Mouse (Mus musculus) left cerebral cortex, postnatal 25 days (tissue): ENCODE measurements around the gene Gm6657. TPM values are rescaled to one million over a fixed set of nuclear protein-coding genes. Genes with fewer than 3 reads are reported as not detected.

Experiments
- DNase-seq, 2 experiments: peaks; one replicate each; pipeline ENCODE4 v3.0.0; 2022; ENCODE audit warnings: low spot score in 2 of 2, mixed read lengths in 1 of 2
- intact Hi-C: fragments of 180-260 bp; cut with DNase I; formaldehyde crosslinking; loops from one replicate; pipeline ENCODE4 v1.15.1; 2025
- total RNA-seq, 2 experiments: library from RNA; stranded (reverse); gene quantifications; 2 replicates each; pipeline ENCODE4 v1.2.3; 2021

Gm6657 gene
- total RNA-seq: not detected

DNA sequence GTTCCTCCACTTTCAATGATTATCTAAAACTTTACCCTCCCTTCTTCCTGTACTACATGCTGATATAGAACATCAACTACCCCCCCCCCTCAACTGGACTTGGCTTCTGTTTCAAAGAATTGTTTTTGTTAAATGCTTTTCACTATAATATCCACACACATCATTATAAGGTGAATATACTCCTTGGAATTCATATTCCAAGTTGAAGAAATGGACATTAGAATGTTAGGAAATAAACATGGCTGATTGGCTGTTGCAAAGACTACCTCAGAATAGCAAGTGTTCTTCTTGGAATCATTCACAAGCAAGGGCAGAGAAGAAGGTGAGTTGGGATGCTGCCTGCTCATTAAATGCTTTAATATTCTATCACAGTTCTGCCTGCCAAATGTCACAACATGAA lies at the start of gene Gm6657:
Gene Gm6657 (plus strand): TSS at position 301 of the 400 bp plus-strand sequence.
- no peak for DNase-seq
- intact Hi-C loops: no loop called here

DNA sequence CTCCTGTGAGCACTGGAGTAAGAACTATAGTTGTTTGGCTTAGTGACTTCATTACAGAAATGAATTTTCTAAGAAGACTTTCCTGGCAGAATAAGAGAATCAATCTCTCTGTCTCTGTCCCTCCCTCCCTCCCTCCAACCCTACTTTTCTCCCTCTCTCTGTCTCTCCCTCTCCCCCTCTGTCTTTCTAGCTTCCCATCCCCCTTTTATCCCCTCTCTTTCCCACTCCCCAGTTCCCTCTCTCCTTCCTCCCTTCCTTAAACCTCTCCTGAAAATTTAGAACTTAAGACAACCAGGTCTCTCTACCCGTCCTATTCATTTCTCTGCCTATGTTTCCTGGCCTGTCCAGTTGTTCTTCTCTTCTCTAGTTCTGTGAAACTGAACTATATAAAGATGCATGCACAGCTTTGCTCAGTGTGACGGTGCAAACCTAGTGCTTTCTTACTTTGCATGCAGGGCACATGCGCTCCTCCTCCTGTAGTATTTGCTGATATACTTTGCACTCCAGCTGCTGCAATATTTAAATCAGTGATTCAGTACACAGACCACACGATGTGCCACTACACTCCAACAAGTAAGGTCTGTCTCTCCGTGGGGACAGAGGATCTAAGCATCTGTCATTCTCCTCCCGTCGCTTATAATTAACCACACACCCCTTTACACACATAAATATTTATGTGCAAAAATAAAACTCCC lies 40.6 kb upstream of the Gm6657 start:
- intact Hi-C loops: no loop called here
- DNase-seq: peak; percentile 6 to 43

- intact Hi-C loops: no loop called here
- DNase-seq: no peak
Observed at GRCm38 (mm10) chr12:78170178-78170577, 23.9 kb upstream of the Gm6657 start.

DNA sequence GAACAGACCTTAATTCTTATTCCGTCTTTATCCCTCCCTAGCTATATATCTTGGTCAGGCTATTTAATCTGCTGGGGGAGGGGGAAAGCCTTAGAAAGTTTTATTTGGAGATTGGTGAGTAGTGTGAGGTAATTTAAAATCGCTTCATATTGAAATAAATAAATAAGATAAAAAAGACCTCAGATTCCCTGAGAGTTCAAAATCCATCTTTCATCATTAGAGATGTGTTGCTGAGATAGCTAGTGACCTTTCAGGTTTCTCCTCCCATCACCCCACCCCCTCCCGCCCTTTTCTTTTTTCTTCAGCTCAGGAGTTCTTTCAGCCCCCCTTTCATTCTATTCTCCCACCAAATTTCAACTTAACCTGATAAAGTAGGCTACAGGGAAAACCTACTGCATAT lies 20.1 kb upstream of the Gm6657 start:
- intact Hi-C loops: no loop called here
- DNase-seq: no peak

GRCm38 (mm10) chr12:78174671-78175070 lies 19.4 kb upstream of the Gm6657 start:
- intact Hi-C loops: no loop called here

DNA sequence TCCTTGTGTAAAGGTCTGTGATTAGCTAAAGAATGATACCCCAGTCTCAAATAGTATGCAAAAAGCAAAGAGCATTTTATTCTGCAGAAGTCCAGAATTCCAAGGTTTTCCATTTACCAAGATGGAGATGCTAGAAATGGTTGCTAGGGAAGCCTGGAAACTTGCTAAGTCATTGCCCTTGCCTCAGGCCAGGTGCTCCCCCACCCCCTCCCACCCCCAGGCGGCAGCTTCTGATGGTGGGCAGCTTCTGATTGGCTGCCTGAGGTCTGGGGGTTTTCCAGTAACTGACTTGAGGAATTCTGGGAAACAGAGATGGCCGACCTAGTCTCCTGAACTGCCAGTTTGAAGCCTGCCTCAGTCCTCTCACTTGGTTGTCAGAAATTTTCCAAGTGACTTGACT lies 12.6 kb upstream of the Gm6657 start:
- intact Hi-C loops: no loop called here
- DNase-seq: no peak

More at GRCm38 (mm10) chr12:78174671-78175070, 19.4 kb upstream of the Gm6657 start:
- DNase-seq: no peak

DNA sequence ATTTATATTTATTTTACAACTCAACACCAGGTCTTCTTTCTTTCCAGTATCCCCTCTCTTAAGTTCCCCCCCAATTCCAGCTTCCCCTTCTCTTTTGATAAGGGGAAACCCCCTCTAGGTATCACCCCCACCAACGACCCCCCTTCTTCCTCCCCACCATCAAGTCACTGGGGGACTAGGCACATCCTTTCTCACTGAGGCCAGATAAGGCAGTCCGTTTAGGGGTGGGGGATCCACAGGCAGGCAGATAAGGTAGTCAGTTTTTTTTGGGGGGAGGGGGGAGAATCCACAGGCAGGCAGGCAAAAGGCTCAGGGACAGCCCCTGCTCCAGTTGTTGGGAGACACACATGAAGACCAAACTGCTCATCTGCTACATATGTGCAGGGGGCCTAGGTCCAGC lies 1.3 kb downstream of the Gm6657 start:
- intact Hi-C loops: no loop called here
- DNase-seq: no peak

GRCm38 (mm10) chr12:78203646-78204045 lies 9.6 kb downstream of the Gm6657 start:
- intact Hi-C loops: no loop called here
- no peak for DNase-seq

DNA sequence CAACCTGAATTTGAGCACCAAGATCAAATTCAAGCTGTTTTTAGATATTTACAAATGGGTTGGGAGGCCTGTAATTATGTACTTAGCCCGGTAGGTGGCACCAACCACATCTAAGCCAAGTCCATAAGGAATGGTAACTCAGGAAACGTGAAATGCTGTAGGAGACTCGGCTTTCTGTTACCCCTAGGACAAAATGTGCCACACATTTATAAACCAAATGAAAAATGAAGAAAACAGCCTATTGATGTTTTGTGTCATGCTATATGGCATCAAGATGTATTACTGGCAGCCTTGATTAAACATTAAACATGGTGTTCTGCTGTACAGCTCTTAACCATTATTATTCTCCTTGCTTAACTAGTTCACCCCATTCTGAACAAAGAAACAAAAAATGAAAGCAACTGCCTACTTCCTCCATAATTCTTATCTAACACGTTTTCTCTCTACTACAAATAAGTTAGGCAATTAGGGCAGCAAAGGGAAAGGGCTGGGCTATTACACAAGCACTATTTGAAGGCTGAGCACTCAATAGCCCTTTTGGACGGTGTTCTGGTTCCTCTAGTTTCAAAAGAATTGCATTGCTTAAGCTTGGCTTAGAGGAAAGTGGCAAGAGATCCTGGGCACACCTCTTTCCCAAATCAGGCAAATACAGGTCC lies 12.0 kb downstream of the Gm6657 start:
- peak; percentile 47 to 62 for DNase-seq
- intact Hi-C loops: loop anchor here (5.0 kb wide), 2 partner anchors 109 to 149 kb away; no protein-coding TSS in a partner anchor

DNA sequence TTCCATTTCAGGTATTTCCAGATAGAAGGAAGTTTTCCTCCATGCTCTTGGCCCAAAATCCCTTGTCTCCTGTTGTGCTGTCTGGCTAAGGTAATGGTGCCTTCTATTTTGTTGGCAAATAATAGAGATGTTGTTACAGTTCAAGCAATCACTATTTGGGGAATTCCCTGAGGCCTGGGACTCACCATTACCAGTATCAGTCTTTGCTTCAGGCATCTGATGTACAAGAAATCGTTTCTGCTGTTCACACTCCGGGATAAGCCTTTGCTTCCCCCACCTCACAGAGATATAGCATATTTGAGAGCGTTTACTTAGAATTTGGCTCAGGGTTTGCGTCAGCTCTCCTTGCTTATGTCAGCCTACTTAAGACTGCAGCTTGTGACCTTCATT lies 12.5 kb downstream of the Gm6657 start:
- DNase-seq: no peak
- intact Hi-C loops: loop anchor here (5.0 kb wide), 2 partner anchors 109 to 149 kb away; no protein-coding TSS in a partner anchor

DNA sequence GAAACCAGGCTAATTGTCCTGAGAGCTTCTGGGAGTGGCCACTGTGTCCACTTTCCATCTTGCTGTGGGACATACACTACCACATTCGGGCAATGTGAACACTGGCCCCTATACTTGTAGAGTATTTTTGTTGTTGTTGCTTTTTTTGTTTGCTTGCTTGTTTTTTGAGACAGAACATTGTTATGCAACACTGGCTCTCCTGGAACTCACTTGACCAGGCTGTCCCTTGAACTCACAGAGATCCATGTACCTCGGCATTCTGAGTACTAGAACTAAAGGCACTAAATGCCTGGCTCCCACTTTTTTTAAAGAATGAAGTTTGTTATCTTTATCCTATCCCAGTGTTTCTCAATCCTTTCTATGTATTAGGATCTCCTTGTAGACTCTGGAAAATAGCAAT lies 15.8 kb downstream of the Gm6657 start:
- intact Hi-C loops: loop anchor here (5.0 kb wide), 2 partner anchors 113 to 153 kb away; no protein-coding TSS in a partner anchor
- no peak for DNase-seq

DNA sequence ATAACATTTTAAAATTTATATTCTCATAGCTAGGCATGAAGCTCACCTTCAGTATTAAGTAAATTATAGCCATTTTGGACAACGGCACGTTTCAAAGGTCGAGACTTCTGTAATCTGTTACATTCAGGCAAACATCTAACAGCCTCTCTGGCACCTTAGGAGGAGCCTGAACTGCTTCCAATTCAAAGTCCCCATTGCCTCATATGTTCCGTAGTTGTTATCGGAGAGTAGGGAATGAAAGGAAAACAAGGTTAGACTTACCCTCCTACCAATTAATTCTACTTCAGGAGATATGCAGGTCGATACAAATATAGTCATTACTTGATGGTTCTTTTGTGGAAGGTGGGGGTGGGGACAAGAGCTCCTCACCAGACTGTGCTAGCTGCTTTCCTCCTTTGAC lies 21.4 kb downstream of the Gm6657 start:
- intact Hi-C loops: no loop called here

DNA sequence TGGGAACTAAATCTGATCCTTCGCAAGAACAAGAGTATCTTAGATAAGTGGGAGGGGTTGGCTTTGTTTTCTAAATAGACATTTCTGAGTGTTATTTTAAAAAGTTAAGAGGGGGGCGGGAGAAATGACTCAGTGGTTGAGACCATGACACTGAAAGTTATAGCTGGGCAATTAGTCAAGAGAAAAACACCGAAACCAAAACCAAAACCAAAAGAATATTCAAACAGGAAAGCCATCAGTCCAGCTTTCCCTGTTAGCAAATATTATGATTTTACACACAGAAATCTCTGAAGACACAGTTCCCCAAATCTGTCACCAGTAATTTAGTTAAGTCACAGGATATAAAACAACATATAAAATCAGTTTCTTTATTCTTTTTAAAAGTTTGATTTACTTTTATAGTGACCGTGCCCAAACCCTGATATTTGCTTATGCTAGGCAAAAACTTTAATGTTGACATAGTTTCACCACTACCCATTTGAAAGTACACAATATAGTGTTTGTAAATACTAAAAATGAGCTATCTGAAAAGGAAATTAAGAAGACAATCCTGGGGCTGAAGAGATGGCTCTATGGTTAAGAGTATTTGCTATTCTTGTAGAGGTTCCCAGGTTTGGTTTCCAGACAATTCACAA lies 25.3 kb downstream of the Gm6657 start:
- no peak for DNase-seq
- intact Hi-C loops: no loop called here

More for the DNA sequence above, 21.4 kb downstream of the Gm6657 start:
- no peak for DNase-seq

- peak; percentile 92 to 96 for DNase-seq
- intact Hi-C loops: loop anchor here (2.0 to 5.0 kb wide), 3 partner anchors 127 to 636 kb away; partner anchors contain the start of genes Atp6v1d, Eif2s1 and Mpp5
Observed at GRCm38 (mm10) chr12:78225707-78226518, 31.9 kb downstream of the Gm6657 start, which contains the start of gene Gphn. TSS of gene Gphn (plus strand) at chr12:78226379.

DNA sequence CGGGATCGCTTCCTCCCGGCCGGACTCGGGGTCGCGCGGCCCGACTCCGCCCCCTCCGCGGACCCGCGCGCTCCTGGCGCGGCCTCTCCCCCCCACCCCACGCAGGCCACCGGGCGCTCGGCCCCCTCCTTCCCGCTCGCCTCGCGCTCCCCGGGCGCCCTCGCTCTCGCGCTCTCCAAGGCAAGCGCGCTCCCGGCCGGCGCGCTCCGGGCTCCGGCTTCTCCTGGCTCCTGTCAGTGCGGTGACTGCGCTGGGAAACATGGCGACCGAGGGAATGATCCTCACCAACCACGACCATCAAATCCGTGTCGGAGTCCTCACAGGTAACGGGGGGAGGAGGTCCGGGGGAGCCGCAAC lies 32.5 kb downstream of the Gm6657 start:
- peak; percentile 87 to 88 for DNase-seq
- intact Hi-C loops: loop anchor here (2.0 to 5.0 kb wide), 3 partner anchors 128 to 636 kb away; partner anchors contain the start of genes Atp6v1d, Eif2s1 and Mpp5

GRCm38 (mm10) chr12:78227021-78227932 lies 33.2 kb downstream of the Gm6657 start:
- DNase-seq: peak; percentile 51 to 56
- intact Hi-C loops: loop anchor here (2.0 to 5.0 kb wide), 3 partner anchors 128 to 635 kb away; partner anchors contain the start of genes Atp6v1d, Eif2s1 and Mpp5

GRCm38 (mm10) chr12:78228139-78228538 lies 34.1 kb downstream of the Gm6657 start:
- no peak for DNase-seq
- intact Hi-C loops: loop anchor here (5.0 kb wide), 1 partner anchor 634 kb away; the partner anchor contains the start of genes Atp6v1d and Eif2s1

DNA sequence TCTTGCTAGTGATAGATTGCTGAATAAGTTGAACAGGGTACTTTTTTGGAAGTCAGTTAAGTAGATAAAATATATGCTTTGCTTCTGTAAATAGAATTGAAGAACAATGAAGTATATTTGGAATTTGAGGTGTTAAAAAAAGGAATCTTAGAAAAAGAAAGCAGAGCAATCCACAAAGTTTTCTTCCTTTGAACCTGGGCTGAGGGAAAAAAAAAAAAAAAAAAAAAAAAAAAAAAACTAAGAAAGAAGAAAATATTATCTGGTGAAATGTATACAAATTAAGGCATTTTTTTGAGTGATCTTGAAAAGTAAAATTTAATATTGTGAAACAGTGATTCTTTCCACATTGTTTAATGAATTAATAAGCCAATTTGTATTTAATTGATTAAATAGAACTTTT lies 38.5 kb downstream of the Gm6657 start:
- DNase-seq: no peak
- intact Hi-C loops: no loop called here
